Comparison of ENCODE assay signal across 11 mouse cellular contexts in genomic region chr10:42299967-42300366, GRCm38 (mm10). TPM values are rescaled to one million over a fixed set of nuclear protein-coding genes. Genes with fewer than 3 reads are reported as not detected.
DNase-seq lines count a peak whose midpoint lies in the region; ATAC-seq and TF ChIP-seq lines count a peak whose summit lies in the region.
"Had no signal": no experiment of that assay in that cellular context is flagged by ENCODE, and none has a peak within 500 bp of the region (broad histone marks: within the 10 kb centered on the region; RNA-seq: fewer than 3 reads in every experiment).

No protein-coding gene starts in this region.

- WGBS in heart, adult 2 months = 38% methylated on average over 7 of the region's 7 CpGs
- 64% methylated on average over 7 of the region's 7 CpGs for WGBS in heart, embryonic 12.5 days
- 37% methylated on average over 7 of the region's 7 CpGs for WGBS in limb, embryonic 10.5 days

- no peaks in the 10 kb centered on the region for H3K36me3 ChIP-seq in heart, adult 2 months (ENCODE audit: control insufficient read depth, insufficient read depth, low read length)
- H3K36me3 ChIP-seq in heart, embryonic 12.5 days = no peaks in the 10 kb centered on the region
- H3K36me3 ChIP-seq in limb, embryonic 10.5 days = no peaks in the 10 kb centered on the region
- H3K36me3 ChIP-seq: liver, embryonic 13.5 days had no signal

- H3K9me3 ChIP-seq in heart, embryonic 12.5 days (replicated peaks) = 0 out of 2 replicates have a peak, but pooled peaks cover 3% of the 10 kb centered on the region
- no peaks in the 10 kb centered on the region for H3K9me3 ChIP-seq in limb, embryonic 10.5 days (replicated peaks)
- H3K9me3 ChIP-seq: liver, embryonic 13.5 days had no signal

- TF ChIP-seq CTCF in heart, adult 2 months (IDR thresholded peaks at IDR 0.05) = no peak

- H3K4me1 ChIP-seq in heart, adult 2 months (ENCODE audit: control insufficient read depth, insufficient read depth, low read length) = peaks cover 7% of the 10 kb centered on the region
- H3K4me1 ChIP-seq in heart, embryonic 12.5 days (replicated peaks) = no peaks in the 10 kb centered on the region
- peaks cover 17% of the 10 kb centered on the region for H3K4me1 ChIP-seq in limb, embryonic 10.5 days

- no peak overlapping the region for H3K4me3 ChIP-seq in heart, adult 2 months
- no peak overlapping the region for H3K4me3 ChIP-seq in heart, embryonic 12.5 days
- H3K4me3 ChIP-seq in limb, embryonic 10.5 days = no peak overlapping the region
- H3K4me3 ChIP-seq: liver, embryonic 13.5 days had no signal

- no peak for ATAC-seq in heart, embryonic 12.5 days (ENCODE audit: insufficient number of reproducible peaks, low FRiP score)
- ATAC-seq: forebrain, postnatal 0 days; lung, postnatal 0 days had no signal

- H3K9ac ChIP-seq in heart, adult 2 months (ENCODE audit: low read depth, low read length) = no peak overlapping the region
- no peak overlapping the region for H3K9ac ChIP-seq in heart, embryonic 12.5 days
- H3K9ac ChIP-seq: forebrain, postnatal 0 days; liver, embryonic 13.5 days had no signal

- 0 out of 2 replicates have a peak, but pooled peaks have one; percentile 48 for TF ChIP-seq EP300 in heart, adult 2 months (IDR thresholded peaks at IDR 0.05; ENCODE audit: insufficient read depth, low read depth, low read length)

- H3K27ac ChIP-seq in heart, adult 2 months = peak overlapping the region; percentile 32; the same call in 1 of the 2 replicates
- no peak overlapping the region for H3K27ac ChIP-seq in heart, embryonic 12.5 days (ENCODE audit: poor library complexity, severe bottlenecking)
- peak overlapping the region; percentile 27; the same call in 1 of the 2 replicates for H3K27ac ChIP-seq in limb, embryonic 10.5 days
- H3K27ac ChIP-seq: liver, embryonic 13.5 days had no signal

- H3K4me2 ChIP-seq in heart, embryonic 12.5 days = no peak overlapping the region
- H3K4me2 ChIP-seq: liver, embryonic 13.5 days had no signal

- DNase-seq in heart, adult 2 months = peak; percentile 24 to 27
- peak; percentile 29 for DNase-seq in 3T3-L1 (ENCODE audit: low read depth, low spot score)
- DNase-seq in B cell, adult 2 months = peak; percentile 19
- DNase-seq in limb, embryonic 10.5 days (ENCODE audit: low spot score) = no peak
- no peak for DNase-seq in lung, postnatal 10 days
- DNase-seq in left cerebral cortex, postnatal 10 days (ENCODE audit: extremely low spot score in 1 of 2, low spot score in 2 of 2) = no peak
- DNase-seq: cerebellum, adult 11 months; forebrain, postnatal 0 days; liver, embryonic 13.5 days had no signal

- no peaks in the 10 kb centered on the region for H3K79me2 ChIP-seq in heart, adult 2 months (replicated peaks; ENCODE audit: control insufficient read depth, insufficient read depth, low read length)

- intact Hi-C loops in heart, adult 2 months (cut with DNase I) = loop anchor here (2.0 to 5.0 kb wide), 3 partner anchors 269 to 783 kb away; partner anchors contain the start of gene Cd164
- intact Hi-C loops in left cerebral cortex, postnatal 10 days (cut with DNase I) = loop anchor here (5.0 to 10.0 kb wide), 2 partner anchors 608 to 785 kb away; partner anchors contain the start of gene Cd164

- no peaks in the 10 kb centered on the region for H3K27me3 ChIP-seq in heart, adult 2 months (ENCODE audit: control insufficient read depth, insufficient read depth, low read length)
- H3K27me3 ChIP-seq in heart, embryonic 12.5 days (replicated peaks) = no peaks in the 10 kb centered on the region
- H3K27me3 ChIP-seq in limb, embryonic 10.5 days (ENCODE audit: low read depth, poor library complexity, severe bottlenecking) = no peaks in the 10 kb centered on the region
- H3K27me3 ChIP-seq: liver, embryonic 13.5 days had no signal

- TF ChIP-seq POLR2A in heart, adult 2 months (IDR thresholded peaks at IDR 0.05; ENCODE audit: insufficient read depth, low read depth, low read length) = no peak

RNA-seq across cellular contexts. Expression of gene Foxo3, which starts 23.4 kb away (rescaled TPM):
- total RNA-seq in heart, adult 2 months (2021) = 10 to 100 TPM; 72.5 to 89.5 TPM
- polyA plus RNA-seq in heart, adult 2 months (2012; rRNA removed) = 26.7 and 32.7 TPM in 2 replicates
- polyA plus RNA-seq in heart, embryonic 12.5 days (2016; fragmentation: Nextera tagmentation; extraction: Ambion mirVana) = 4.5 and 5.8 TPM in 2 replicates
- polyA plus RNA-seq in limb, embryonic 10.5 days (2016; fragmentation: Nextera tagmentation; extraction: Ambion mirVana) = 2.3 and 3.8 TPM in 2 replicates
- total RNA-seq in left cerebral cortex, postnatal 10 days (2021) = 10 to 100 TPM; 40.0 to 46.8 TPM

Comparison
In these comparisons a context has a peak if more than half of its experiments do, and no peak if none do; other contexts are left out.
1. DNase-seq: peak in heart, adult 2 months (2 of 2), 3T3-L1 (single experiment) and B cell, adult 2 months (2 of 2); none in limb, embryonic 10.5 days (single experiment), lung, postnatal 10 days (single experiment) and left cerebral cortex, postnatal 10 days (0 of 2).